Mouse (Mus musculus): Measurements from ENCODE around the gene Prss16. TPM values are rescaled to one million over a fixed set of nuclear protein-coding genes. Genes with fewer than 3 reads are reported as not detected.
"Not testable (repeated sequence)": the region's sequence is repeated elsewhere in the genome, so short reads cannot be mapped to it uniquely, and the experiment has no call there.

Prss16 gene
- polyA plus RNA-seq, 1 experiment, result 0.98 TPM

- H3K4me3 ChIP-seq (ENCODE audit: insufficient read depth, low read length), result no peak overlapping the region
- peaks cover 6% of the 10 kb centered on the region; the same call in 1 of the 2 replicates for H3K4me1 ChIP-seq (ENCODE audit: control insufficient read depth, insufficient read depth, low read length)
- TF ChIP-seq POLR2A (IDR thresholded peaks at IDR 0.05; ENCODE audit: low read depth, low read length), result no peak
- TF ChIP-seq CTCF (IDR thresholded peaks at IDR 0.05; ENCODE audit: borderline replicate concordance, insufficient read depth, low read length), result no peak
- no peak overlapping the region for H3K27ac ChIP-seq (ENCODE audit: insufficient read depth, low read length)
Measured at GRCm38 (mm10) chr13:22036986-22037385, 27.4 kb upstream of the Prss16 start.

GRCm38 (mm10) chr13:22036149-22036956, 26.8 kb upstream of the Prss16 start:
- TF ChIP-seq CTCF (IDR thresholded peaks at IDR 0.05; ENCODE audit: borderline replicate concordance, insufficient read depth, low read length) (no peak), POLR2A (IDR thresholded peaks at IDR 0.05; ENCODE audit: low read depth, low read length) (peak; percentile 45)
- H3K27ac ChIP-seq (ENCODE audit: insufficient read depth, low read length), result peak overlapping the region; percentile 41
- peak overlapping the region; percentile 46 for H3K4me3 ChIP-seq (ENCODE audit: insufficient read depth, low read length)
- H3K4me1 ChIP-seq (ENCODE audit: control insufficient read depth, insufficient read depth, low read length), result peaks cover 6% of the 10 kb centered on the region; the same call in 1 of the 2 replicates

DNA sequence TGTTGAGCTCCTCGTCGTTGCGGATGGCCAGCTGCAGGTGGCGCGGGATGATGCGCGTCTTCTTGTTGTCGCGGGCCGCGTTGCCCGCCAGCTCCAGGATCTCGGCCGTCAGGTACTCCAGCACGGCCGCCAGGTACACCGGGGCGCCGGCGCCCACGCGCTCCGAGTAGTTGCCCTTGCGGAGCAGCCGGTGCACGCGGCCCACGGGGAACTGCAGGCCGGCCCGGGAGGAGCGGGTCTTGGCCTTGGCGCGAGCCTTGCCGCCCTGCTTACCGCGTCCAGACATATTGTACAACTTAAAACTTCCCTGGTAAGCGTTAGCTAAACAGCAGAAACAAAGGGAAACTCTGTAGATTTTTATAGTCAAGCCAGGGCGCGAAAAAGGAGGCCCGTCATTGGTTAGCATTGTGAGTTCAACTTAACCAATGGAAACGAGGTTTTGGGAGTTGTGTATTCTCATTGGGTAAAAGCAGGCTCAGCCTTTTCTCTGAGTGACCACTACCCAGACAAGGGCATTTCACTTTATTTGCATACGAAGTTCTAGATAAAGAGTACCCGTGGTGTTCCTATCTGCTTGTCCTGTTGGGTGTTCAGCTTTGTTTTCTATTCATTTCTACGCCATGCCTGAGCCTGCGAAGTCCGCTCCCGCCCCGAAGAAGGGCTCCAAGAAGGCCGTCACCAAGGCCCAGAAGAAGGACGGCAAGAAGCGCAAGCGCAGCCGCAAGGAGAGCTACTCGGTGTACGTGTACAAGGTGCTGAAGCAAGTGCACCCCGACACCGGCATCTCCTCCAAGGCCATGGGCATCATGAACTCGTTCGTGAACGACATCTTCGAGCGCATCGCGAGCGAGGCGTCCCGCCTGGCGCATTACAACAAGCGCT, 26.0 kb upstream of the Prss16 start, which contains the start of the genes Hist1h2ah and Hist1h2bk:
Gene Hist1h2ah (minus strand): TSS at position 302 of the 882 bp plus-strand sequence.
Gene Hist1h2bk (plus strand): TSS at position 604 of the 882 bp plus-strand sequence.
- not testable (repeated sequence) for H3K4me1 ChIP-seq (ENCODE audit: control insufficient read depth, insufficient read depth, low read length)
- H3K27ac ChIP-seq (ENCODE audit: insufficient read depth, low read length), result peak within 1 kb of the TSS; percentile 95
- TF ChIP-seq POLR2A (IDR thresholded peaks at IDR 0.05; ENCODE audit: low read depth, low read length), result peak; percentile 56
- H3K4me3 ChIP-seq (ENCODE audit: insufficient read depth, low read length), result peak within 1 kb of the TSS; percentile 76

DNA sequence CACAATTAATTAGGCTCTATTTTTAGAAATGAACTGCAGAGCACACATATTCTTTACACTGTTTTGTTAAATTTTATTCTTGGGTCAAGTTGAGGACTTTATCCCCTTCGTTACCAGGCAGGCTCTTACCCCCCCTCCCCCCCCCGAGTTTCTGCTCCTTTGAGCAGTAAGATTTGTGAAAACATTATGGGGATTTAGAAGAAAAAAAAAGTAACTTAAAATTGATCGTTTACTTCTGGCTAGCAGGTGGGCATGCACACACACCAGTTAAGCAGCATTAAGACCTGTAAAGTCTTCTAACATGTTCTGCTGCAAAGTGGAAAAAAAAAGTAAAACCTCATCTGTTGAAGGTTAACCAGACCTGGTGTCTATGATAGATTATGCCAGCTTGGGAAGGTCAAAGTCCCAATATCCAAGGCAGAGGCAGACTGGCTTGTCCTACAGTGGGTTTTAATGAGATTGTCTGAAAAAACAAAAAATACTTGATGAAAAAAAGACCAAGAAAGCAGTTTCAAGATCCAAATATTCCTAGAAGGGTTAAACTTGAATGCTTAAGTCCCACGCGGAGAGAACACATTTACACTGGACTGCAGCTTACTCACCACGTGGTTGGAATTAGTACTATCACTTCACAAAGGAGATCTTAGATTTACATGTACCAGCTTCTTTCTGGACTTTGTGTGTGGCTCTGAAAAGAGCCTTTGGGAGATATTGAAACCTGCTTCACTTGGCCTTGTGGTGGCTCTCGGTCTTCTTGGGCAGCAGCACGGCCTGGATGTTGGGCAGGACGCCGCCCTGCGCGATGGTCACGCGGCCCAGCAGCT, 25.1 kb upstream of the Prss16 start:
- TF ChIP-seq CTCF (IDR thresholded peaks at IDR 0.05; ENCODE audit: borderline replicate concordance, insufficient read depth, low read length), result no peak
- 0 out of 2 replicates have a peak, but pooled peaks have one; percentile 36 for TF ChIP-seq POLR2A (IDR thresholded peaks at IDR 0.05; ENCODE audit: low read depth, low read length)
- Histone ChIP-seq H3K27ac (ENCODE audit: insufficient read depth, low read length) (peak overlapping the region; percentile 95), H3K4me3 (ENCODE audit: insufficient read depth, low read length) (peak overlapping the region; percentile 76), H3K4me1 (ENCODE audit: control insufficient read depth, insufficient read depth, low read length) (peaks cover 6% of the 10 kb centered on the region; the same call in 1 of the 2 replicates)

DNA sequence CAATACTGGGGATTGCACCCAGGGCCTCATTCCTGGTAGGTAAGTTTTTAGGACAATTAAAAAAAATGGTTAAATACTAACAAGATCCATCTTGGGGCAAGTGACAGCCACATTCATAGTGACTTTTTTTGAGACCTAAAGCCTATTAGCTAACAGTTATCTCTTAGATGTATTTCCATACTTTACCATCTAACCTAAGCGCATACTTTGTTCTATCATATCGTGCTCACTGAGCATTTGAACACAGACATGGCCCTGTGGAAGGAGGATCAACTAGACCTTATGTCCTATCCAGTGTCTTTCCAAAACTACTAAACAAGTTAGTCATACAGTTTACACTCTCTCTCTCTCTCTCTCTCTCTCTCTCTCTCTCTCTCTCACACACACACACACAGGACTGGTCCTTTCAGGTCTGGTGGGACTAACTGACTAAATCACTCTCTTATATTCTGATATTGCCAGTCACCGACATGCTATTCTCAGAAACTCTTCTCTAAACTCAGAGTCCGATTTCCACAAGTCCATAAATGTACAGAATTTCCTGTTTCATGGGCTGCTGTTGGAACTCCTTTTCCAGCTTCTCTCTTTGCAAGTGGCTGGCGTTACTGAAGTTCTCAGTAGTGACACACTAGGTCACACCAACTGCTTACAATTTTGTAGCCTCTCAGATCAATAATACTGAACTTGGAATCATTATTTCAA, 24.4 kb upstream of the Prss16 start:
- H3K4me3 ChIP-seq (ENCODE audit: insufficient read depth, low read length), result peak overlapping the region; percentile 76
- H3K4me1 ChIP-seq (ENCODE audit: control insufficient read depth, insufficient read depth, low read length), result peaks cover 6% of the 10 kb centered on the region; the same call in 1 of the 2 replicates
- TF ChIP-seq CTCF (IDR thresholded peaks at IDR 0.05; ENCODE audit: borderline replicate concordance, insufficient read depth, low read length), result no peak
- no peak for TF ChIP-seq POLR2A (IDR thresholded peaks at IDR 0.05; ENCODE audit: low read depth, low read length)
- H3K27ac ChIP-seq (ENCODE audit: insufficient read depth, low read length), result peak overlapping the region; percentile 52

- TF ChIP-seq POLR2A (IDR thresholded peaks at IDR 0.05; ENCODE audit: low read depth, low read length) (no peak), CTCF (IDR thresholded peaks at IDR 0.05; ENCODE audit: borderline replicate concordance, insufficient read depth, low read length) (no peak)
- H3K4me3 ChIP-seq (ENCODE audit: insufficient read depth, low read length), result no peak overlapping the region
- no peak overlapping the region for H3K27ac ChIP-seq (ENCODE audit: insufficient read depth, low read length)
- no peaks in the 10 kb centered on the region; the same call in 1 of the 2 replicates for H3K4me1 ChIP-seq (ENCODE audit: control insufficient read depth, insufficient read depth, low read length)
Measured at GRCm38 (mm10) chr13:22030493-22030892, 21.0 kb upstream of the Prss16 start.

DNA sequence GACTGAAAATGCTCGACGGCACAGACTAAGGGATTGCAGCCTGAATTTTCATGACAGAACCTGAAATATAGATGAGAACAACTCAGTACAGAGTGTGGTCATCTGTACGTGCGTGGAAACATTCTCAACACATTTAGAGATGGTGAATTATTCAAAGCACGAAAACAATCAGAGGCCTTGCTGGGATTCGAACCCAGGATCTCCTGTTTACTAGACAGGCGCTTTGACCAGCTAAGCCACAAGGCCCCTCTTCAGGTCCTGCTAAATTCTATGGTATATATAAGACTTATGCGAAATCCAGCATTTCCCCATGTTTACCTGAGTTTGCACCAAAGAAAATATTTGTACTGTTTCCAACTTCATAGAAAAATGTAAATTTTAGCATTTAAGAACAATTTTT, 20.4 kb upstream of the Prss16 start:
- Histone ChIP-seq H3K27ac (ENCODE audit: insufficient read depth, low read length) (no peak overlapping the region), H3K4me3 (ENCODE audit: insufficient read depth, low read length) (no peak overlapping the region; the same call in 1 of the 2 replicates), H3K4me1 (ENCODE audit: control insufficient read depth, insufficient read depth, low read length) (no peaks in the 10 kb centered on the region; the same call in 1 of the 2 replicates)
- TF ChIP-seq CTCF (IDR thresholded peaks at IDR 0.05; ENCODE audit: borderline replicate concordance, insufficient read depth, low read length), result no peak
- no peak for TF ChIP-seq POLR2A (IDR thresholded peaks at IDR 0.05; ENCODE audit: low read depth, low read length)

GRCm38 (mm10) chr13:22028673-22029460, 19.3 kb upstream of the Prss16 start:
- peak overlapping the region; percentile 84 for H3K4me3 ChIP-seq (ENCODE audit: insufficient read depth, low read length)
- TF ChIP-seq POLR2A (IDR thresholded peaks at IDR 0.05; ENCODE audit: low read depth, low read length) (no peak), CTCF (IDR thresholded peaks at IDR 0.05; ENCODE audit: borderline replicate concordance, insufficient read depth, low read length) (peak; percentile 93)
- H3K27ac ChIP-seq (ENCODE audit: insufficient read depth, low read length), result peak overlapping the region; percentile 41; the same call in 1 of the 2 replicates
- H3K4me1 ChIP-seq (ENCODE audit: control insufficient read depth, insufficient read depth, low read length), result no peaks in the 10 kb centered on the region
